Comparison of ENCODE assay signal across 21 mouse cellular contexts in genomic region chr2:158857579-158857978, GRCm38 (mm10).
A peak's percentile ranks its signal among the peaks of the same experiment; 100 is the strongest.
DNase-seq lines count a peak whose midpoint lies in the region; ATAC-seq lines count a peak whose summit lies in the region.
"Had no signal": no experiment of that assay in that cellular context is flagged by ENCODE, and none has a peak within 500 bp of the region (broad histone marks: within the 10 kb centered on the region; RNA-seq: fewer than 3 reads in every experiment).

No protein-coding gene starts in this region.

- H3K9ac ChIP-seq in kidney, embryonic 16.5 days (replicated peaks; ENCODE audit: low read length): no peak overlapping the region
- H3K9ac ChIP-seq in midbrain, embryonic 11.5 days (ENCODE audit: low read length): no peak overlapping the region
- no peak overlapping the region for H3K9ac ChIP-seq in midbrain, embryonic 16.5 days (ENCODE audit: low read depth, low read length)
- H3K9ac ChIP-seq: liver, embryonic 13.5 days; lung, embryonic 14.5 days; midbrain, embryonic 15.5 days had no signal

- no peaks in the 10 kb centered on the region for H3K27me3 ChIP-seq in kidney, embryonic 16.5 days (ENCODE audit: insufficient read depth, low read length)
- no peaks in the 10 kb centered on the region for H3K27me3 ChIP-seq in midbrain, embryonic 11.5 days (ENCODE audit: control insufficient read depth, insufficient read depth, low read length)
- no peaks in the 10 kb centered on the region for H3K27me3 ChIP-seq in midbrain, embryonic 16.5 days (ENCODE audit: control insufficient read depth, insufficient read depth, low read depth, low read length)
- H3K27me3 ChIP-seq: liver, embryonic 13.5 days; megakaryocyte, embryonic 14.5 days; midbrain, embryonic 15.5 days had no signal

- 87% methylated on average over 15 of the region's 15 CpGs for WGBS in kidney, embryonic 16.5 days
- WGBS in midbrain, embryonic 11.5 days: 93% methylated on average over 15 of the region's 15 CpGs
- 92% methylated on average over 15 of the region's 15 CpGs for WGBS in midbrain, embryonic 16.5 days
- WGBS in large intestine, adult 2 months: 40% methylated on average over 15 of the region's 15 CpGs

- ATAC-seq in kidney, embryonic 16.5 days (ENCODE audit: low FRiP score, low TSS enrichment): no peak
- ATAC-seq in midbrain, embryonic 11.5 days (ENCODE audit: low FRiP score): no peak
- ATAC-seq in midbrain, embryonic 16.5 days: no peak
- ATAC-seq: forebrain, embryonic 16.5 days; midbrain, embryonic 15.5 days had no signal

- H3K4me3 ChIP-seq in kidney, embryonic 16.5 days (ENCODE audit: low read length): no peak overlapping the region
- no peak overlapping the region for H3K4me3 ChIP-seq in midbrain, embryonic 11.5 days (ENCODE audit: low read depth, low read length)
- no peak overlapping the region for H3K4me3 ChIP-seq in midbrain, embryonic 16.5 days (ENCODE audit: low read depth, low read length)
- H3K4me3 ChIP-seq: embryonic facial prominence, embryonic 10.5 days; heart, embryonic 10.5 days; liver, embryonic 13.5 days; megakaryocyte, embryonic 14.5 days; midbrain, embryonic 15.5 days; myocyte had no signal

- DNase-seq in kidney, adult 11 months: peak; percentile 30
- peak; percentile 6 for DNase-seq in midbrain, embryonic 11.5 days (ENCODE audit: low spot score, missing footprints)
- peak; percentile 80 for DNase-seq in large intestine, adult 2 months (ENCODE audit: low read depth, low spot score)
- DNase-seq in yolk sac, embryonic 10.5 days (ENCODE audit: low spot score): peak; percentile 53
- no peak for DNase-seq in layer of hippocampus, postnatal 36 days
- no peak for DNase-seq in embryo, embryonic 11 days
- DNase-seq: adrenal gland, postnatal 10 days; cerebellum, adult 8-10 months; gastrocnemius, postnatal 10 days; liver, embryonic 13.5 days; lung, embryonic 14.5 days; thymus, postnatal 36 days had no signal

- no peaks in the 10 kb centered on the region for H3K4me1 ChIP-seq in kidney, embryonic 16.5 days (ENCODE audit: insufficient read depth, low read length)
- no peaks in the 10 kb centered on the region for H3K4me1 ChIP-seq in midbrain, embryonic 11.5 days (ENCODE audit: control insufficient read depth, insufficient read depth, low read length)
- no peaks in the 10 kb centered on the region for H3K4me1 ChIP-seq in midbrain, embryonic 16.5 days (ENCODE audit: control insufficient read depth, insufficient read depth, low read length)
- H3K4me1 ChIP-seq: embryonic facial prominence, embryonic 10.5 days; heart, embryonic 10.5 days; midbrain, embryonic 15.5 days had no signal

- peaks cover 27% of the 10 kb centered on the region; the same call in 1 of the 2 replicates for H3K36me3 ChIP-seq in kidney, embryonic 16.5 days (ENCODE audit: insufficient read depth, low read length)
- peaks cover 4% of the 10 kb centered on the region; the same call in 1 of the 2 replicates for H3K36me3 ChIP-seq in midbrain, embryonic 11.5 days (ENCODE audit: control insufficient read depth, insufficient read depth, low read length)
- no peaks in the 10 kb centered on the region for H3K36me3 ChIP-seq in midbrain, embryonic 16.5 days (ENCODE audit: control insufficient read depth, insufficient read depth, low read length)

- no peak overlapping the region for H3K4me2 ChIP-seq in kidney, embryonic 16.5 days (replicated peaks; ENCODE audit: low read depth, low read length)
- no peak overlapping the region for H3K4me2 ChIP-seq in midbrain, embryonic 11.5 days
- H3K4me2 ChIP-seq in midbrain, embryonic 16.5 days (ENCODE audit: low read length): no peak overlapping the region
- H3K4me2 ChIP-seq: liver, embryonic 13.5 days; lung, embryonic 14.5 days; midbrain, embryonic 15.5 days had no signal

- no peak overlapping the region for H3K27ac ChIP-seq in kidney, embryonic 16.5 days (ENCODE audit: low read length)
- no peak overlapping the region for H3K27ac ChIP-seq in midbrain, embryonic 11.5 days (ENCODE audit: low read depth, low read length)
- no peak overlapping the region for H3K27ac ChIP-seq in midbrain, embryonic 16.5 days (ENCODE audit: low read length)
- H3K27ac ChIP-seq: embryonic facial prominence, embryonic 10.5 days; heart, embryonic 10.5 days; hindbrain, postnatal 0 days; liver, embryonic 13.5 days; midbrain, embryonic 15.5 days had no signal

- no peaks in the 10 kb centered on the region for H3K9me3 ChIP-seq in kidney, embryonic 16.5 days (ENCODE audit: low read length)
- H3K9me3 ChIP-seq in midbrain, embryonic 11.5 days (ENCODE audit: control insufficient read depth, low read length): no peaks in the 10 kb centered on the region
- H3K9me3 ChIP-seq in midbrain, embryonic 16.5 days (replicated peaks; ENCODE audit: control insufficient read depth, low read length, poor library complexity, severe bottlenecking): no peaks in the 10 kb centered on the region
- H3K9me3 ChIP-seq: embryonic facial prominence, embryonic 10.5 days; heart, embryonic 10.5 days; liver, embryonic 13.5 days; megakaryocyte, embryonic 14.5 days; midbrain, embryonic 15.5 days had no signal

Comparison
In these comparisons a context has a peak if more than half of its experiments do, and no peak if none do; other contexts are left out.
1. DNase-seq: peak in kidney, adult 11 months (single experiment), midbrain, embryonic 11.5 days (single experiment), large intestine, adult 2 months (single experiment) and yolk sac, embryonic 10.5 days (single experiment); none in layer of hippocampus, postnatal 36 days (0 of 2) and embryo, embryonic 11 days (single experiment).